Mouse (Mus musculus): ENCODE results near the gene Rexo2. TPM values are rescaled to one million over a fixed set of nuclear protein-coding genes. Genes with fewer than 3 reads are reported as not detected.

Rexo2 gene
- total and polyA plus RNA-seq, 3 experiments: 190 to 338 TPM; not detected in 1

- peaks cover 4 to 12% of the 10 kb centered on the region in 2 experiments for H3K4me1 ChIP-seq (ENCODE audit: control insufficient read depth in 1 of 2, insufficient read depth in 2 of 2, low read length in 2 of 2)
- DNase-seq (ENCODE audit: low read depth, low spot score): peak; percentile 96
- peak within 1 kb of the TSS; percentile 91 for H3K9ac ChIP-seq (ENCODE audit: control insufficient read depth, low read depth, low read length, poor library complexity, severe bottlenecking)
- peaks cover 14 to 27% of the 10 kb centered on the region in 2 experiments for H3K36me3 ChIP-seq (ENCODE audit: control insufficient read depth in 1 of 2, insufficient read depth in 2 of 2, low read length in 2 of 2)
- no peaks in the 10 kb centered on the region for H3K27me3 ChIP-seq (ENCODE audit: control insufficient read depth in 1 of 2, insufficient read depth in 2 of 2, low read length in 2 of 2)
- peak within 1 kb of the TSS; percentile 55 for H3K27ac ChIP-seq (ENCODE audit: control insufficient read depth, low read depth, low read length)
- peak within 1 kb of the TSS; percentile 92 to 97 for H3K4me3 ChIP-seq (ENCODE audit: control insufficient read depth in 1 of 2, insufficient read depth in 1 of 2, low read depth in 2 of 2, low read length in 2 of 2)
- no peaks in the 10 kb centered on the region for H3K9me3 ChIP-seq (replicated peaks; ENCODE audit: insufficient read depth, low read length)
- peaks cover 14% of the 10 kb centered on the region for H3K79me2 ChIP-seq (ENCODE audit: control insufficient read depth, insufficient read depth, low read length, poor library complexity)
- TF ChIP-seq ZNF384 (IDR thresholded peaks at IDR 0.05; ENCODE audit: low read depth, low read length) (no peak), EP300 (IDR thresholded peaks at IDR 0.05; ENCODE audit: low read depth in 1 of 2, low read length in 2 of 2) (no peak; a peak in 1 of 4 replicates), CTCF (IDR thresholded peaks at IDR 0.05 in 2 of 3, conservative IDR thresholded peaks at IDR 0.05 in 1 of 3; ENCODE audit: control insufficient read depth in 1 of 3, insufficient read depth in 1 of 3, low read depth in 2 of 3, low read length in 3 of 3, poor library complexity in 1 of 3, severe bottlenecking in 1 of 3) (no peak), JUND (IDR thresholded peaks at IDR 0.05; ENCODE audit: low read depth, low read length) (no peak), ETS1 (IDR thresholded peaks at IDR 0.05; ENCODE audit: low read depth, low read length) (no peak), E2F4 (IDR thresholded peaks at IDR 0.05; ENCODE audit: borderline replicate concordance, low read depth, low read length) (no peak), ELF1 (IDR thresholded peaks at IDR 0.05; ENCODE audit: low read depth, low read length) (peak; percentile 74; the same call in 1 of the 2 replicates), MYC (IDR thresholded peaks at IDR 0.05; ENCODE audit: low read depth, low read length) (peak; percentile 46; the same call in 1 of the 2 replicates), USF1 (IDR thresholded peaks at IDR 0.05; ENCODE audit: low read depth, low read length) (no peak), ZKSCAN1 (IDR thresholded peaks at IDR 0.05; ENCODE audit: low read depth, low read length) (no peak), MEF2A (IDR thresholded peaks at IDR 0.05; ENCODE audit: extremely low read depth, insufficient replicate concordance, low read depth, low read length, poor library complexity, severe bottlenecking) (no peak), HCFC1 (IDR thresholded peaks at IDR 0.05; ENCODE audit: low read depth, low read length) (peak; percentile 87), MAX (IDR thresholded peaks at IDR 0.05; ENCODE audit: low read length) (no peak), NELFE (IDR thresholded peaks at IDR 0.05; ENCODE audit: low read depth, low read length) (peak; percentile 86), CHD2 (IDR thresholded peaks at IDR 0.05; ENCODE audit: low read length) (no peak), MAFK (IDR thresholded peaks at IDR 0.05; ENCODE audit: borderline replicate concordance, low read depth, low read length) (no peak), KAT2A (conservative IDR thresholded peaks at IDR 0.05; ENCODE audit: low read depth, low read length) (peak; percentile 65; the same call in 1 of the 2 replicates), TAL1 (IDR thresholded peaks at IDR 0.05; ENCODE audit: low read length) (no peak), UBTF (IDR thresholded peaks at IDR 0.05; ENCODE audit: borderline replicate concordance, insufficient read depth, low read depth, low read length) (no peak), SIN3A (IDR thresholded peaks at IDR 0.05; ENCODE audit: low read length) (peak; percentile 45; the same call in 1 of the 2 replicates), SMC3 (IDR thresholded peaks at IDR 0.05; ENCODE audit: low read depth, low read length) (no peak), GATA1 (IDR thresholded peaks at IDR 0.05; ENCODE audit: low read depth, low read length) (no peak), GABPA (IDR thresholded peaks at IDR 0.05; ENCODE audit: low read depth, low read length) (no peak), BHLHE40 (IDR thresholded peaks at IDR 0.05; ENCODE audit: borderline replicate concordance, low read depth, low read length) (no peak), MAZ (IDR thresholded peaks at IDR 0.05; ENCODE audit: low read depth, low read length) (peak; percentile 50; the same call in 1 of the 2 replicates), CHD1 (IDR thresholded peaks at IDR 0.05; ENCODE audit: low read depth, low read length) (no peak), RAD21 (IDR thresholded peaks at IDR 0.05; ENCODE audit: low read depth, low read length) (no peak), POLR2A (IDR thresholded peaks at IDR 0.05; ENCODE audit: control insufficient read depth in 1 of 2, insufficient read depth in 1 of 2, low read depth in 1 of 2, low read length in 2 of 2, poor library complexity in 1 of 2) (peak; percentile 73 to 85), MYB (IDR thresholded peaks at IDR 0.05; ENCODE audit: low read depth, low read length) (0 out of 2 replicates have a peak, but pooled peaks have one; percentile 36), NRF1 (IDR thresholded peaks at IDR 0.05; ENCODE audit: insufficient read depth, low read depth, low read length, poor library complexity, severe bottlenecking) (peak; percentile 92), POLR2AphosphoS2 (IDR thresholded peaks at IDR 0.05; ENCODE audit: low read length) (peak; percentile 42), RCOR1 (IDR thresholded peaks at IDR 0.05; ENCODE audit: low read depth, low read length) (no peak), USF2 (IDR thresholded peaks at IDR 0.05; ENCODE audit: borderline replicate concordance in 1 of 2, insufficient read depth in 1 of 2, low read depth in 1 of 2, low read length in 2 of 2) (no peak), TCF12 (IDR thresholded peaks at IDR 0.05; ENCODE audit: low read depth, low read length) (no peak; the same call in 1 of the 2 replicates), ZMIZ1 (IDR thresholded peaks at IDR 0.05; ENCODE audit: low read depth, low read length) (peak; percentile 71), POLR2AphosphoS5 (IDR thresholded peaks at IDR 0.05; ENCODE audit: borderline replicate concordance, low read depth, low read length) (no peak)
These were observed 14.6 kb upstream of the Rexo2 start, which contains the start of the genes Rbm7 and Gm5617 for GRCm38 (mm10) chr9:48494817-48495547. Gene Rbm7 (minus strand): TSS chr9:48495299. Gene Gm5617 (plus strand): TSS chr9:48495442.

All from MEL (cell line).